Mouse (Mus musculus) common myeloid progenitor, adult 5-6 weeks (primary cell): ENCODE results near the gene Pou2af1. TPM values are rescaled to one million over a fixed set of nuclear protein-coding genes. Genes with fewer than 3 reads are reported as not detected.
A peak's percentile ranks its signal among the peaks of the same experiment; 100 is the strongest.

ENCODE experiments used
- ATAC-seq: replicated peaks from 2 replicates; pipeline ENCODE4 v1.8.0; 2016; ENCODE audit warnings: low read depth, mild to moderate bottlenecking, moderate TSS enrichment, inconsistent platforms; ENCODE audit not compliant: poor library complexity, severe bottlenecking
- total RNA-seq: library from RNA; stranded (forward); fragments of 200-1000, 187-1606 nt; gene quantifications from 2 replicates; pipeline ENCODE4 v1.2.3, GENCODE M21; 2017

The Pou2af1 gene
- total RNA-seq, 1 experiment from 2014 or later = not detected

DNA sequence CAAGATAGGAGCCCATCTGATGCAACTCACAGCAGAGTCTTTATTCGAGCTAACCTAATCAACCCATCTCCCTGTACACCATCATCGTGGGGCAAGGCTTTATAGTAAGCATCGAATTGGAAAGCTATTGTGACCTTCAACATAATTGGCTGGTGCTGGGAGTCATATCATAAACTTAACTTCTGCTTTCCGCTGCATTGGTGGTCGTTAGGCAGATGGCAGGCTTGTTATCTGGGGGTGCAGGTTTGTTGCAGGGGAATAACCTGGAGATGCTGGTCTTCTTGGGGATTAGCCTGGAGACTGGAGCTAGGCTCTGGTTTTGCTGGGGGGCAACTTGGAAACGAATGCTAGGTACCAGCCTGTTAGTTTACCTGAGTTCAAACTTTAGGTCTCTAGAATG, 2.4 kb downstream of the Pou2af1 start:
- no peak for ATAC-seq

DNA sequence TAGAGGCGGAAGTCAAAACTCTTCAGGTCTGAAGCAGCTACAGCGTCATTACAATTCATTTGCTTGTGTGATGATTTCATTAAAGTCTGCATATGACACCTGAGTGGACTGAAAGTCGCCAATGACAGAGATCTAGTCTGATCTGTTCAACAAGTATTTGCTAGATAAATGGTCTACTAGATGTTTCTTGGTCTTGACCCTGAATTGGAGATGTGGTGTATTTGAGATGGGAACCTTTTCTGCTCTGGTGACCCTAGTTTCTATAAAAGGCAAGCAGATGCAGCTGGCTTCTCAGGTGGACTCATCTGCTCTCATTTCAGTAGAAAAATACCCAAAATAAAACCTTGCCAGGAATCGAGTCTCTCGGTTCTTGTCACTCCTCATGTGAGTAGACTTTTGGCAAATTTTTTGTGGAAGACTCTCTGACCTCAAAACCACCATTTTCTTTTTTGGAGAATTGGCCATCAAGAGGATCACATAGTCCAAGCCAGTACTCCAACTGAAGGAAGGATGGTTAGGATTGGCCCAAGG, 12.2 kb downstream of the Pou2af1 start:
- ATAC-seq = no peak

- no peak for ATAC-seq
Observed at GRCm38 (mm10) chr9:51230701-51231389, 17.3 kb downstream of the Pou2af1 start.

- no peak for ATAC-seq
Observed at GRCm38 (mm10) chr9:51232163-51232562, 18.7 kb downstream of the Pou2af1 start.

DNA sequence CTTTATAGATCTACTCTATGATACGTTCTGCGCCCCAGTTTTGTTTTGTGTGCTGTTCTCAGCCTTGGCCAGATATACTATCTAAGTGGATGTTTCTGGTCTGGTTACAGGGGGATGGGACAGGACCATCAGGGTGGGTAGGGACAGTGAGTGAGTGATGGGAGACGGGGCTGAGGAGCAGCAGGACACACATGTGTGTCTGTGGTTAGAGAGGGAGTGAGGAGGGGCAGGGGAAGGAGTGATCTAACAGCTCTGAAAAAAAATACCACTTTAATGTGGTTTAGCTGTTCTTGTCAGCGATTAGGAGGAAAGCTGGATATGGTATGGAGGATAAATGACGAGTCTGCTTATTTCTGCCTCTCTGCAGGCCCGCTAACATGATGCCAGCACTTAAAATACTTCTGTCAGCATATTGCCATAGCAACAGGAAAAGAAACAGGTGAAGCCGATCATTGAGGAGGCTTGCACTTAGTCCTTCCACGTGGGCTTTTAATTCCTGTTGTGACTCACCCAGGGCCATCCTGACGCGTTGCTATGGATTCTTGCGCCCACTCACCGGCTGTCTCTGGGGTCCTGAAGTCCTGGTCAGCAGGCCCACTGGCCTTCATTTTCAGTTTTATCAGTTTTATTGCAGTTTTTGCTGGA, 25.4 kb downstream of the Pou2af1 start:
- ATAC-seq = peak; percentile 62

- no peak for ATAC-seq
Observed at GRCm38 (mm10) chr9:51256780-51257502, 43.4 kb downstream of the Pou2af1 start.

GRCm38 (mm10) chr9:51258426-51258825, 44.9 kb downstream of the Pou2af1 start:
- ATAC-seq = no peak

- ATAC-seq = no peak
Observed at GRCm38 (mm10) chr9:51268852-51269251, 55.3 kb downstream of the Pou2af1 start.

- ATAC-seq = no peak
Observed at GRCm38 (mm10) chr9:51271073-51271472, 57.6 kb downstream of the Pou2af1 start.

DNA sequence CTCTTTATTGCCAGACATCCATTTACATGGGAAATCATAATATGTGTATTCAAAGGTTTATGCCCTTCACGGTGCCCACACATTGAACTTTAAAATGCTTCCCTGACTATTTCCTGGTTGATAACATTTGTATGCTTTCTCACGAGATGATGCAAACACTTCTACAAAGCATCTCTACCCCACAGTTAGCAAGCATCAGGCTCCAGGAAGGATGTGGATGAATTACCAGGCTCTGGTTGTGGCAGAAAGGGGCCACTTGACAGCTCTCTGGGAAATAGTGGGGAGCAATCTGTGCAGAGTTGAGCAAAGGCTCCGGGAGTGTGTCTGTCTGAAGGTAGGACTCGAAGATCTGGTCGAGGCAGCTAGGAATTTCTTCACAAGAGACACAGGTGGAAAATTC, 58.6 kb downstream of the Pou2af1 start:
- ATAC-seq = no peak

GRCm38 (mm10) chr9:51273581-51274154, 60.2 kb downstream of the Pou2af1 start:
- peak; percentile 88 for ATAC-seq

DNA sequence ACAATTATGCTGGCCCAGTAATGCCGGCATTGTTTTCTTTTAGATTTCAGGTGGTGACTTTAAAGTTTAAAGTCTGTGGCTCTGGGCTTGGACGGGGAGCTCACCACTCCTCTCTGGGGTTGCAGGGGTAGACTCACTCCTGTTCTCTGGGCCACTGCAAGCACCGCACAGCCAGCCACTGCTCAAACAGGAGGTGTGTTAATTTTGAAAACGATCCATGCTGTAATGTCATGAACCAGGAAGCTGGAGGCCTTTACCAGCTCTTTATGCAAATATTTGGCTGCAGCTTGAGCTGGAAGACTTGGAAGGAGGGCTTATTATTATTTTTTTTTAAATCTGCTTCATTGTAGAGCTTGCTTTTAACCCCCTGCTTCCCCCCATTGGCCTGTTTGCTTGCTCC, 61.2 kb downstream of the Pou2af1 start:
- ATAC-seq = no peak

DNA sequence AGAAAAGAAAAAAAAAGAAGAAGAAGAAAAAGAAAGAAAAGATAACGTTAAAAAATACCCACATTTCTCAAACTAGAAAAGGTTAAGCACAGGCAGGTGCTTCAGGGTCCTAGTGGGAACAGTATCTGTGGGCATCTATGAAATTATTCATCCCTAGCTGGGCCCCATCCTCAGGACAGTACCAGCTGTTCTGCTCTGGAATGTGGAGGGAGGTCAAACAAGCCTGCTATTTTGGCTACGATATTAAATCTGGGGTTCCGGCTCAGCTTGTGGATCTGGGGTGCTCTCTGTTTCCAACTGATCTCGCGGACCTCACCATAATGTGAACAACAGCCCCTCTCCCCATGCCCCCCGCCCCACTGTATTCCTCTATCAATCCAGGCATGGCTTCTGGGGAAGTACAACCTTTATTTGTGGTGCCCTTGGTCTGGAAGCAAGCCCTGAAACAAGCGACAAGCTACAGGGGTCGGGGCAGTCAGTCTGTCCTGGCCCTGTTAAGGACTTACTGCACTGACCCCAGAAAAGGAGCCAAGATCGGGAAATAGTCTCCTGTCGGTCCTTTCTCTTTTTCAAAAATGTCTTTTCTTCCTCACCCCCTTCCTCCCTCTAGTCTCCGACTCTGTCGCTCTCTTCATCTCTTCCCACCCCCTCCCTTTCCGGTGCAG, 64.5 kb downstream of the Pou2af1 start:
- ATAC-seq = no peak

- peak; percentile 87 for ATAC-seq
Observed at GRCm38 (mm10) chr9:51278500-51279381, 65.2 kb downstream of the Pou2af1 start, which contains the start of gene Colca2. TSS of gene Colca2 (minus strand) at chr9:51278569.

GRCm38 (mm10) chr9:51286079-51286478, 72.6 kb downstream of the Pou2af1 start:
- ATAC-seq = no peak
